Mouse (Mus musculus) limb, embryonic 13.5 days (tissue): ENCODE measurements around the gene Sh3rf3. TPM values are rescaled to one million over a fixed set of nuclear protein-coding genes. Genes with fewer than 3 reads are reported as not detected.

Source experiments
- ATAC-seq: fragments of 200-750 bp; cut with Nextera tagmentation; 2 replicates; pipeline ENCODE4 v1.8.0; 2017; ENCODE audit warnings: low read depth, moderate number of reproducible peaks, moderate TSS enrichment; ENCODE audit not compliant: low FRiP score
- H3K27ac ChIP-seq: fragments of 300-500 bp; sonication (generic); 2 replicates; pipeline ENCODE4 v1.5.1; 2015; ENCODE audit warnings: inconsistent platforms, mild to moderate bottlenecking, moderate library complexity
- H3K27me3 ChIP-seq: fragments of 300-500 bp; sonication (generic); 2 replicates; pipeline ENCODE4 v1.6.1; 2015; ENCODE audit warnings: mild to moderate bottlenecking, inconsistent platforms
- H3K36me3 ChIP-seq: fragments of 300-500 bp; sonication (generic); 2 replicates; pipeline ENCODE4 v1.6.1; 2015; ENCODE audit warnings: inconsistent platforms, mild to moderate bottlenecking, moderate library complexity
- H3K4me1 ChIP-seq: fragments of 300-500 bp; sonication (generic); 2 replicates; pipeline ENCODE4 v1.6.1; 2015; ENCODE audit warnings: inconsistent platforms
- H3K4me2 ChIP-seq: fragments of 300-500 bp; sonication (generic); replicated peaks from 2 replicates; pipeline ENCODE4 v1.6.1; 2015; ENCODE audit warnings: inconsistent platforms, mild to moderate bottlenecking, moderate library complexity
- H3K4me3 ChIP-seq: fragments of 300-500 bp; sonication (generic); 2 replicates; pipeline ENCODE4 v1.5.1; 2015; ENCODE audit warnings: moderate library complexity, mild to moderate bottlenecking, inconsistent platforms
- H3K9ac ChIP-seq: fragments of 300-500 bp; sonication (generic); 2 replicates; pipeline ENCODE4 v1.6.1; 2015; ENCODE audit warnings: mild to moderate bottlenecking, inconsistent platforms
- H3K9me3 ChIP-seq: fragments of 300-500 bp; sonication (generic); 2 replicates; pipeline ENCODE4 v1.6.1; 2016; ENCODE audit warnings: inconsistent platforms
- WGBS: fragments of 180-500 bp; shearing (Covaris S2); methylation state at CpG from one replicate; pipeline ENCODE4 v1.1.7; 2015; 5-methylcytosine and 5-hydroxymethylcytosine counted together
- polyA plus RNA-seq: library from polyadenylated mRNA; unstranded; fragments of >200 nt; fragmentation: Nextera tagmentation; extraction: Ambion mirVana; gene quantifications from 2 replicates; pipeline ENCODE4 v1.2.1, GENCODE M21; 2015

Sh3rf3 gene
- polyA plus RNA-seq, 1 experiment from 2014 or later = 1.1 TPM

DNA sequence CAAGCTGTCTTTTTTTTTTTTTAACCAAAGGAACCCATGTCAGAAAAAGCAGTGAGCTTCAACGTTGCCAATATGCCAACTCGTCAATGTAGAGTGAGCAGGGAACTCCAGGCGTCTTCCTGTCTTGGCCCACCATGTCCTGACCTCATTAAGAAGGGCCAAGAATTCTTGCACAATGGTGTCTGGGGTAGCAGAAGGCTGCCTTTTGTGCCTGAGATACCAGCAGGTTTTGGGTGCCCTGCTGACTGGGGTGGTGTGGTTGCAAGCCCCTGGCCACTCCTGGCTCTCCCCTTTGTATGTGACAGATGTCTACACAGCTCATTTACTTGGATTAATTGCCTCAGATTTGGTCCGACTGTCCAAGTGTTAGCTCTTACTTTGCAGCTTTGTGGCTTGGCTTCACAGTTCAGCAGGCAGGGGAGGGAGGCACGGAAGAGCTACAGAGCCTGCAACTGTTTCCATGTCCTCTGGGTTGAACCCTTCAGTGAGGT lies 115.8 kb downstream of the Sh3rf3 start:
- no peak overlapping the region for H3K4me2 ChIP-seq
- no peaks in the 10 kb centered on the region for H3K36me3 ChIP-seq
- H3K9me3 ChIP-seq = no peaks in the 10 kb centered on the region
- no peak overlapping the region for H3K4me3 ChIP-seq
- no peak overlapping the region for H3K27ac ChIP-seq
- ATAC-seq = no peak
- peaks cover 12% of the 10 kb centered on the region for H3K4me1 ChIP-seq
- no peak overlapping the region for H3K9ac ChIP-seq
- WGBS = 62% methylated on average over 5 of the region's 5 CpGs
- peaks cover 5% of the 10 kb centered on the region; the same call in 1 of the 2 replicates for H3K27me3 ChIP-seq

- H3K9me3 ChIP-seq = no peaks in the 10 kb centered on the region
- ATAC-seq = peak; percentile 68
- peaks cover 5% of the 10 kb centered on the region; the same call in 1 of the 2 replicates for H3K27me3 ChIP-seq
- H3K27ac ChIP-seq = 0 out of 2 replicates have a peak overlapping the region, but pooled peaks have one; percentile 15
- peak overlapping the region; percentile 59 for H3K4me2 ChIP-seq
- H3K36me3 ChIP-seq = no peaks in the 10 kb centered on the region
- H3K4me1 ChIP-seq = peaks cover 12% of the 10 kb centered on the region
- 18% methylated on average over 22 of the region's 22 CpGs for WGBS
- peak overlapping the region; percentile 43; the same call in 1 of the 2 replicates for H3K9ac ChIP-seq
- peak overlapping the region; percentile 19 for H3K4me3 ChIP-seq
These were observed 119.1 kb downstream of the Sh3rf3 start for GRCm38 (mm10) chr10:58932151-58932773.

DNA sequence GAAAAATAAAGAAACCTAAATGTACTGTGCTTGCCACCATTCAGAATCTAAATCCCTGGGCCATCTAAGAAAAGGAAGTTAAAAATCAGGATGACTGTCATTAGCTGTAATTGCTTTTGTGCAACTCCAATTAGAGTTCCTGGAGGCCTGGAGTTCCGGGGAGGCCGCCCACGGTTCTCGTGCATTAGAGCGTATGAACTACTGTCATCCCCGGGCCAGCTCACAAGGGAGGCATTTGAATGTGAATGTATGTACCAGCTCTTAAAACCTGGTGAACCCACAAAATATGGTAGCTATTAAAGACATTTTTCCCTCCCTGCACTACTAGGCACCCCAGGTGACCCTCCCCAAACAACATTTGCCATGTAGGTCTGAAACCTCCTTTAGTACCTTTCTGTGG lies 122.4 kb downstream of the Sh3rf3 start:
- Histone ChIP-seq H3K4me1 (peaks cover 12% of the 10 kb centered on the region), H3K9me3 (no peaks in the 10 kb centered on the region), H3K9ac (no peak overlapping the region), H3K36me3 (no peaks in the 10 kb centered on the region), H3K4me3 (no peak overlapping the region), H3K27me3 (peaks cover 5% of the 10 kb centered on the region; the same call in 1 of the 2 replicates), H3K27ac (no peak overlapping the region), H3K4me2 (no peak overlapping the region)
- WGBS = 65% methylated on average over 6 of the region's 6 CpGs
- no peak for ATAC-seq

- no peaks in the 10 kb centered on the region for H3K9me3 ChIP-seq
- H3K4me1 ChIP-seq = peaks cover 12% of the 10 kb centered on the region
- no peak overlapping the region for H3K4me3 ChIP-seq
- H3K27me3 ChIP-seq = peaks cover 5% of the 10 kb centered on the region; the same call in 1 of the 2 replicates
- ATAC-seq = no peak
- no peaks in the 10 kb centered on the region for H3K36me3 ChIP-seq
- H3K9ac ChIP-seq = no peak overlapping the region
- no peak overlapping the region for H3K4me2 ChIP-seq
- H3K27ac ChIP-seq = no peak overlapping the region
- 77% methylated on average over 9 of the region's 9 CpGs for WGBS
These were observed 123.3 kb downstream of the Sh3rf3 start for GRCm38 (mm10) chr10:58936441-58936860.

- H3K27me3 ChIP-seq = peaks cover 5% of the 10 kb centered on the region; the same call in 1 of the 2 replicates
- no peak overlapping the region for H3K27ac ChIP-seq
- H3K4me1 ChIP-seq = peaks cover 3% of the 10 kb centered on the region
- no peak for ATAC-seq
- H3K4me3 ChIP-seq = no peak overlapping the region
- no peak overlapping the region for H3K9ac ChIP-seq
- H3K36me3 ChIP-seq = no peaks in the 10 kb centered on the region
- WGBS = 67% methylated on average over 3 of the region's 3 CpGs
- H3K4me2 ChIP-seq = no peak overlapping the region
- no peaks in the 10 kb centered on the region for H3K9me3 ChIP-seq
These were observed 124.4 kb downstream of the Sh3rf3 start for GRCm38 (mm10) chr10:58937521-58937920.

DNA sequence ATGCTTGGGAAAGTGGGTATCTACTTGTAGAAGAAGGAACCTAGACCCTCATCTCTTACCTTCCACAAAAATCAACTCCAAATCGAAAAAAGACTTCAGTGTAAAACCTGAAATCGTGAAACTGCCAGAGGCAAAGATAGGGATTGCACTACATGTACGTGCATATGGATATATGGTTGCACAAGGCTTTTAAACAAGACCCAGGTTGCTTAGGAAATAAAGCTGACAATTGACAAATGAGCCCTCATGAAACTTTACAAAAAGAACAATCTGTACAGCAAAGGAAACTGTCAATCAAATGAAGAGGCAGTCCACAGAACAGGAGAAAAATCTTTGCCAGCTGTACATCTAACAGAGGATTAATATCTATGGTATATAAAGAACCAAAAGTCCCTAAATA lies 129.7 kb downstream of the Sh3rf3 start:
- Histone ChIP-seq H3K27ac (no peak overlapping the region), H3K9me3 (no peaks in the 10 kb centered on the region), H3K4me2 (no peak overlapping the region), H3K27me3 (no peaks in the 10 kb centered on the region), H3K36me3 (no peaks in the 10 kb centered on the region), H3K4me1 (peaks cover 8% of the 10 kb centered on the region), H3K9ac (no peak overlapping the region), H3K4me3 (no peak overlapping the region)
- ATAC-seq = no peak
- WGBS = 79% methylated on average over 3 of the region's 3 CpGs

- no peaks in the 10 kb centered on the region for H3K9me3 ChIP-seq
- WGBS = 79% methylated on average over 9 of the region's 9 CpGs
- H3K36me3 ChIP-seq = no peaks in the 10 kb centered on the region
- peaks cover 8% of the 10 kb centered on the region for H3K4me1 ChIP-seq
- ATAC-seq = no peak
- H3K9ac ChIP-seq = no peak overlapping the region
- no peak overlapping the region for H3K4me2 ChIP-seq
- H3K27me3 ChIP-seq = no peaks in the 10 kb centered on the region
- no peak overlapping the region for H3K4me3 ChIP-seq
- H3K27ac ChIP-seq = no peak overlapping the region
These were observed 130.7 kb downstream of the Sh3rf3 start for GRCm38 (mm10) chr10:58943661-58944400.

- ATAC-seq = peak; percentile 80
- no peak overlapping the region for H3K4me3 ChIP-seq
- WGBS = 26% methylated on average over 6 of the region's 6 CpGs
These were observed 131.8 kb downstream of the Sh3rf3 start for GRCm38 (mm10) chr10:58944930-58945329.

GRCm38 (mm10) chr10:58949770-58950638 lies 136.8 kb downstream of the Sh3rf3 start:
- no peak; the same call in 1 of the 2 replicates for ATAC-seq
- Histone ChIP-seq H3K27ac (no peak overlapping the region), H3K4me1 (peaks cover 10% of the 10 kb centered on the region), H3K9ac (no peak overlapping the region), H3K36me3 (no peaks in the 10 kb centered on the region), H3K4me3 (no peak overlapping the region), H3K9me3 (no peaks in the 10 kb centered on the region), H3K27me3 (no peaks in the 10 kb centered on the region), H3K4me2 (0 out of 2 replicates have a peak overlapping the region, but pooled peaks have one; percentile 21)
- WGBS = 24% methylated on average over 11 of the region's 11 CpGs

More at GRCm38 (mm10) chr10:58944930-58945329, 131.8 kb downstream of the Sh3rf3 start:
- H3K9ac ChIP-seq = no peak overlapping the region
- peaks cover 13% of the 10 kb centered on the region for H3K4me1 ChIP-seq
- H3K27me3 ChIP-seq = no peaks in the 10 kb centered on the region
- no peaks in the 10 kb centered on the region for H3K9me3 ChIP-seq
- H3K36me3 ChIP-seq = no peaks in the 10 kb centered on the region
- no peak overlapping the region for H3K27ac ChIP-seq
- H3K4me2 ChIP-seq = no peak overlapping the region

- no peak; the same call in 1 of the 2 replicates for ATAC-seq
- 50% methylated on average over 4 of the region's 4 CpGs for WGBS
- no peaks in the 10 kb centered on the region for H3K9me3 ChIP-seq
- no peaks in the 10 kb centered on the region for H3K4me1 ChIP-seq
- H3K27me3 ChIP-seq = no peaks in the 10 kb centered on the region
- no peaks in the 10 kb centered on the region for H3K36me3 ChIP-seq
- H3K27ac ChIP-seq = no peak overlapping the region
- H3K9ac ChIP-seq = no peak overlapping the region
- no peak overlapping the region for H3K4me2 ChIP-seq
- no peak overlapping the region for H3K4me3 ChIP-seq
These were observed 147.0 kb downstream of the Sh3rf3 start for GRCm38 (mm10) chr10:58960193-58960592.

GRCm38 (mm10) chr10:58968236-58968635 lies 155.1 kb downstream of the Sh3rf3 start:
- no peak overlapping the region for H3K4me2 ChIP-seq
- no peaks in the 10 kb centered on the region for H3K9me3 ChIP-seq
- no peak overlapping the region for H3K9ac ChIP-seq
- H3K4me3 ChIP-seq = no peak overlapping the region
- no peak for ATAC-seq
- WGBS = 83% methylated on average over 4 of the region's 4 CpGs
- no peaks in the 10 kb centered on the region for H3K36me3 ChIP-seq
- H3K27ac ChIP-seq = no peak overlapping the region
- H3K27me3 ChIP-seq = no peaks in the 10 kb centered on the region
- no peaks in the 10 kb centered on the region for H3K4me1 ChIP-seq
